Mouse (Mus musculus): ENCODE results near the gene Plcl2.
"Not testable (repeated sequence)": the region's sequence is repeated elsewhere in the genome, so short reads cannot be mapped to it uniquely, and the experiment has no call there.

Plcl2 gene

GRCm38 (mm10) chr17:50534889-50535288, 25.7 kb downstream of the Plcl2 start:
- DNase-seq (ENCODE audit: low spot score in 2 of 2) = not testable (repeated sequence)

- no peak for DNase-seq (ENCODE audit: low spot score in 2 of 2)
Observed at GRCm38 (mm10) chr17:50536409-50537194, 27.4 kb downstream of the Plcl2 start.

GRCm38 (mm10) chr17:50537786-50538185, 28.6 kb downstream of the Plcl2 start:
- no peak for DNase-seq (ENCODE audit: low spot score in 2 of 2)

GRCm38 (mm10) chr17:50544860-50545259, 35.7 kb downstream of the Plcl2 start:
- DNase-seq (ENCODE audit: low spot score in 2 of 2) = no peak

GRCm38 (mm10) chr17:50545274-50545673, 36.1 kb downstream of the Plcl2 start:
- DNase-seq (ENCODE audit: low spot score in 2 of 2) = no peak

DNA sequence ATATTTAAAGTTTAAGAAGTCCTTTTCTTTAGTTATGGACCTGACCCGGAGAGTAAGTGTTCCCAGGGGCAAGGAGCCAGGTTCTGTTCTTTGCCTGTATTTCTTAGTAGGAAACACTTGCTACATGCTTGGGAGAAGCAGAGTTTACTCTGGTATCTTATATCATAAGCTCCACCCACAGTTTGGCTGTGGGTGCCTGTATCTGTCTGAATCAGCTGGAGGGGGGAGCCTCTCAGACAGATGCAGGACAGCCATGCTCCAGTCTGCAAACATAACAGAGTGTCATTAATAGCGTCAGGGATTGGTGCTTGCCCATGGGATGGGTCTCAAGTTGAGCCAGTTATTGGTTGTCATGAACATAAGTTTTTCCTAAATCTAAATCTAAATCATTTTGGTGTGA, 42.9 kb downstream of the Plcl2 start:
- no peak for DNase-seq (ENCODE audit: low spot score in 2 of 2)

GRCm38 (mm10) chr17:50557566-50558238, 48.5 kb downstream of the Plcl2 start:
- DNase-seq (ENCODE audit: low spot score in 2 of 2) = no peak

GRCm38 (mm10) chr17:50558239-50558625, 49.0 kb downstream of the Plcl2 start:
- DNase-seq (ENCODE audit: low spot score in 2 of 2) = no peak

GRCm38 (mm10) chr17:50565376-50566123, 56.3 kb downstream of the Plcl2 start:
- DNase-seq (ENCODE audit: low spot score in 2 of 2) = no peak

DNA sequence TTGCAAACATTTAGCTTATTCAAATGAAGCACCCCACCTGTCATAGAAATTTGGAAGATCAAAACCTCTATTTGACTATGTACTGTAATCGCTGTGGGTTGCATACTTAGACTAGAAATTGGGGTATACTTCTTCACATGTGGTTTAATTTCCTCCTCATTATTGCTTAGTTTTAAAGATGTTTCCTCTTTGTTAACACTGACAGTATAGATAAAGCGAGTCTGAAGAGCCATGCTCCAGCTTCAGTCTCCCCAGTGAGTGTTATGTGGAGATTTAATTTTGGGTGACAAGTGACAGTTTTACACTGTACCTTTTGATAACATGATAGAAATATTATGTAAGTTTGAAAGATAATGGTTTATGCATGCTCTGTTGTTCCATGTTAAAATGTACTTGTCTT, 59.6 kb downstream of the Plcl2 start:
- no peak for DNase-seq (ENCODE audit: low spot score in 2 of 2)

- DNase-seq (ENCODE audit: low spot score in 2 of 2) = not testable (repeated sequence)
Observed at GRCm38 (mm10) chr17:50570228-50570627, 61.0 kb downstream of the Plcl2 start.

DNA sequence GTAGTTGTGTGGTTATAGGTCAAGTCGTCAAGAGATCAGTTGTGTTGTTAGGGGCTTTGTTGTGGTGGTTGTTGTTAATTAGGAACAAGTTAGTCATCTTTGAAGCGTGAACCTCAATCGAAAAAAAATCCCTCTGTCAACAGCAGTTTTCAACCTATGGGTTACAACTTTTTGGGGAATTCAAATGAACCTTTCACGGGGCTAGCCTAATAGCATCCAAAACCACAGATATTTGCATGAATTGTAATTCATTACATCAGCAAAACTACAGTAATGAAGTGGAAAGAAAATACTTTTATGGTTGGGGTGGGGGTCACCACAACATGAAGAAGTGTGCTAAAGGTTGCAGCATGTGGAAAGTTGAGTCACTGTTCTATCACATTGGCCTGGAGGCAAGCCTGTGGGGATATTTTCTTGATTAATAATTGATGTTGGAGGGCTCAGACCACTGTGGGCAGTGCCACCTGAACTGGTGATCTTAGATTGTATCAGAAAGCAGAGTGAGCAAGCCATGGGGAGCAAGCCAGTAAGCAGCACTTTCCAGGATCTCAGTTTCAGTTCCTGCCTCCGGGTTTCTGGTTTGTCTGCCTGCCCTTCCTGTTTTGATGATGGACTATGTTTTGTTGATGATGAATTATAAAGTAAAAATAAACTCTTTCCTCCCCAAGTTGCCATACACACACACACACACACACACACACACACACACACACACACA, 61.6 kb downstream of the Plcl2 start:
- no peak for DNase-seq (ENCODE audit: low spot score in 2 of 2)

- no peak for DNase-seq (ENCODE audit: low spot score in 2 of 2)
Observed at GRCm38 (mm10) chr17:50574161-50574560, 65.0 kb downstream of the Plcl2 start.

GRCm38 (mm10) chr17:50580416-50580815, 71.2 kb downstream of the Plcl2 start:
- no peak for DNase-seq (ENCODE audit: low spot score in 2 of 2)

- DNase-seq (ENCODE audit: low spot score in 2 of 2) = no peak
Observed at GRCm38 (mm10) chr17:50586834-50587233, 77.6 kb downstream of the Plcl2 start.

- no peak for DNase-seq (ENCODE audit: low spot score in 2 of 2)
Observed at GRCm38 (mm10) chr17:50587941-50588340, 78.7 kb downstream of the Plcl2 start.

DNA sequence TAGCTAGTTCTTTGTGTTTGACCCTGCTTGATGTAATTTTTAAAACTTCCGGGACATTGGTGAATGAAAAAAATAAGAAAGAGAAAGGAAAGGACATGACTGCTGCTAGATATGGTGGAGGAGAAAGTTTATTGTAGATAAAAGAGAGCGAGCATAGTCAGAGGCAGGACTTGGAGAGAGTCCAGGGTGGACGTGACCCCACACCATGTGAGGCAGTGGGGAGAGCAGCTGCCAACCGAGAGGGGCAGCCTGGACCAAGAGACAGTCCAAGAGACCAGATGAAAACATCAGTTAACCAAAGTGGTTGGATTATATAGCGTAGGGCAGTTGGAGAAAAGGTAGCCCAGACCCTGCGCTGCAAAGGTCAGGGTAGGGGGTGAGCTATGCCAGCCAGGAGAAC, 91.0 kb downstream of the Plcl2 start:
- DNase-seq (ENCODE audit: low spot score in 2 of 2) = no peak

GRCm38 (mm10) chr17:50600696-50601095, 91.5 kb downstream of the Plcl2 start:
- DNase-seq (ENCODE audit: low spot score in 2 of 2) = no peak

DNA sequence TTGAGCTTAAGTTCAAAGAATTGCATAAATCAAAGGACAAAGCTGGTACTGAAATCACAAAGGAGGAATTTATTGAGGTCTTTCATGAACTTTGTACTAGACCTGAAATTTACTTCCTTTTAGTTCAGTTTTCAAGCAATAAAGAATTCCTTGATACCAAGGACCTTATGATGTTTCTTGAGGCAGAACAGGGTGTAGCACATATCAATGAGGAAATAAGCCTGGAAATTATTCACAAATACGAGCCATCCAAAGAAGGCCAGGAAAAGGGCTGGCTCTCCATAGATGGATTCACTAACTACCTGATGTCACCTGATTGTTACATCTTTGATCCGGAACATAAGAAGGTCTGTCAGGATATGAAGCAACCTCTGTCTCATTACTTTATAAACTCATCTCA, 97.7 kb downstream of the Plcl2 start:
- no peak for DNase-seq (ENCODE audit: low spot score in 2 of 2)

DNA sequence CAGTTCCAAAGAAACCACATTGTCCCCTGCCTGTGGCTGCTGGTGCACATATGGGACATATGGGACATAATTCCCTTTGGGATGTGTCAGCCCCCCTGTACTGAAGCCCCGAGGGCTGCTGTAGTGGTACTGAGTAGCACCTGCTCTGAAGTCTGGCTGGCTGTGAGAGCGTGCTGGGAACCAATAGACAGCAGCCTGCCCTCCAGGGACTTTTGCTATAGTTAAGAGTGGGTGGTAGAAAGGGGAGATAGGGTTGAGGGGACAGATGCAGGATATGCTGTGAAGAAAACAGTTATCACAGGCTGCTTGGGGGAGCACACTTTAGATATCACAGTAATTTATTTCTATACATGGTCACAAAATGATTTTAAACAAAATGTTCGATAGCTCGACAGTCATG, 100.7 kb downstream of the Plcl2 start:
- DNase-seq (ENCODE audit: low spot score in 2 of 2) = no peak

DNA sequence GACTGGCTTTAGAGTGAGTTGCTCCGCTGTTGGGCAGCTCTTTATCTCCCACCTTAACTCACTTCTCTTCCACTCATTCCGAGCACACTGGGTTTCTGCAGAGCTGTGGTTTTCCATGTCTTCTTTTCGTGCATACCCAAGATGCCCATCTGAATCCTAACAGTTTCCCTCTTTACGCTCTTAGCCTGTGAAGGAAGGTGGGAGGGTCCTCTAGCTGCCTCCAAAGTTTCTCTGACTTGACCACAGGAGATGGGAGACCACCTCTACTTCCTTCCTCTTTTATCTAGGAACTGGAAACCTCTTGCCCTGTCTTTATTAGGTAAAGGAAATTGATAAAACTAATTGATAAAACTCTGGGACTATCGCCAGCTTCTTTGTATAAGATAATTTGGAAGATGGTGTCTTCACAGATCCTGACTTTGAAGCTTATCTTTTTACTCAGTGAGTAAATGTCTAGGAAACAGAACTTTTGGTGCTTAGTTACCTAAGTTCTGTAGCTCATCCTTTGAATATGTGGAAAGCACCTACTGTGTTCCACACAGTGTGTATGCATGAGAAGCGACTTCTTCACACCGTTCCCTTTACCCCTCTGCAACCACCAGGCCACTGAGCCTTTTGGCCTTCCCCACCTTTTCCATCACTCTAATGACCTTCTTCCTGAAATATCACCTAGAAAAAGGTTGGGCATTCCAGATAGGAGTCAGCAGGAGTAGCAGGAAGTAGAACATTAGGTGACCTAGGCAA, 111.8 kb downstream of the Plcl2 start:
- DNase-seq (ENCODE audit: low spot score in 2 of 2) = no peak
